Mouse (Mus musculus): ENCODE measurements around the gene Unc13b. TPM values are rescaled to one million over a fixed set of nuclear protein-coding genes. Genes with fewer than 3 reads are reported as not detected.

Gene Unc13b
- polyA plus RNA-seq, 1 experiment from 2014 or later, result 29.4 TPM

- no peak for ATAC-seq (ENCODE audit: low FRiP score)
- Histone ChIP-seq H3K4me2 (replicated peaks) (no peak overlapping the region; the same call in 1 of the 2 replicates), H3K4me1 (no peaks in the 10 kb centered on the region), H3K36me3 (no peaks in the 10 kb centered on the region), H3K27ac (no peak overlapping the region), H3K4me3 (no peak overlapping the region), H3K9me3 (replicated peaks) (no peaks in the 10 kb centered on the region), H3K9ac (no peak overlapping the region), H3K27me3 (no peaks in the 10 kb centered on the region; the same call in 1 of the 2 replicates)
- WGBS, result 61% methylated on average over 3 of the region's 3 CpGs
These were observed 1.5 kb downstream of the Unc13b start for GRCm38 (mm10) chr4:43060286-43060685.

GRCm38 (mm10) chr4:43065471-43065870 is 6.7 kb downstream of the Unc13b start:
- no peaks in the 10 kb centered on the region for H3K9me3 ChIP-seq (replicated peaks)
- H3K27me3 ChIP-seq, result no peaks in the 10 kb centered on the region; the same call in 1 of the 2 replicates
- no peak overlapping the region for H3K27ac ChIP-seq
- ATAC-seq (ENCODE audit: low FRiP score), result no peak
- 95% methylated on average over 4 of the region's 4 CpGs for WGBS
- H3K9ac ChIP-seq, result no peak overlapping the region
- H3K4me3 ChIP-seq, result no peak overlapping the region
- no peaks in the 10 kb centered on the region for H3K36me3 ChIP-seq
- H3K4me2 ChIP-seq (replicated peaks), result no peak overlapping the region
- no peaks in the 10 kb centered on the region for H3K4me1 ChIP-seq

- ATAC-seq (ENCODE audit: low FRiP score), result no peak
- no peaks in the 10 kb centered on the region for H3K36me3 ChIP-seq
- H3K4me1 ChIP-seq, result no peaks in the 10 kb centered on the region
- H3K9ac ChIP-seq, result no peak overlapping the region
- no peak overlapping the region for H3K27ac ChIP-seq
- no peak overlapping the region for H3K4me3 ChIP-seq
- no peaks in the 10 kb centered on the region for H3K27me3 ChIP-seq
- no peaks in the 10 kb centered on the region for H3K9me3 ChIP-seq (replicated peaks)
- H3K4me2 ChIP-seq (replicated peaks), result no peak overlapping the region
These were observed 16.2 kb downstream of the Unc13b start for GRCm38 (mm10) chr4:43074923-43075322.

- H3K9ac ChIP-seq, result no peak overlapping the region
These were observed 19.4 kb downstream of the Unc13b start for GRCm38 (mm10) chr4:43078071-43078718.

GRCm38 (mm10) chr4:43082458-43082857 is 23.7 kb downstream of the Unc13b start:
- ATAC-seq (ENCODE audit: low FRiP score), result no peak

More at GRCm38 (mm10) chr4:43078071-43078718, 19.4 kb downstream of the Unc13b start:
- Histone ChIP-seq H3K36me3 (no peaks in the 10 kb centered on the region), H3K27ac (no peak overlapping the region), H3K9me3 (replicated peaks) (no peaks in the 10 kb centered on the region), H3K4me1 (no peaks in the 10 kb centered on the region), H3K4me3 (no peak overlapping the region), H3K4me2 (replicated peaks) (no peak overlapping the region), H3K27me3 (no peaks in the 10 kb centered on the region)
- ATAC-seq (ENCODE audit: low FRiP score), result no peak
- 63% methylated on average over 7 of the region's 7 CpGs for WGBS

GRCm38 (mm10) chr4:43089950-43090349 is 31.2 kb downstream of the Unc13b start:
- H3K27ac ChIP-seq, result no peak overlapping the region
- no peak for ATAC-seq (ENCODE audit: low FRiP score)
- H3K9ac ChIP-seq, result no peak overlapping the region
- no peaks in the 10 kb centered on the region for H3K36me3 ChIP-seq
- H3K9me3 ChIP-seq (replicated peaks), result no peaks in the 10 kb centered on the region
- H3K4me1 ChIP-seq, result no peaks in the 10 kb centered on the region
- no peak overlapping the region for H3K4me3 ChIP-seq
- no peak overlapping the region for H3K4me2 ChIP-seq (replicated peaks)
- 85% methylated on average over 2 of the region's 2 CpGs for WGBS
- H3K27me3 ChIP-seq, result no peaks in the 10 kb centered on the region

More at GRCm38 (mm10) chr4:43082458-43082857, 23.7 kb downstream of the Unc13b start:
- Histone ChIP-seq H3K4me3 (no peak overlapping the region), H3K9me3 (replicated peaks) (no peaks in the 10 kb centered on the region), H3K4me2 (replicated peaks) (no peak overlapping the region), H3K36me3 (no peaks in the 10 kb centered on the region), H3K9ac (no peak overlapping the region), H3K4me1 (no peaks in the 10 kb centered on the region), H3K27me3 (no peaks in the 10 kb centered on the region), H3K27ac (no peak overlapping the region)
- WGBS, result 75% methylated on average over 2 of the region's 2 CpGs

- H3K4me2 ChIP-seq (replicated peaks), result no peak overlapping the region
- ATAC-seq (ENCODE audit: low FRiP score), result no peak
- H3K27me3 ChIP-seq, result no peaks in the 10 kb centered on the region
- H3K9me3 ChIP-seq (replicated peaks), result no peaks in the 10 kb centered on the region
- no peak overlapping the region for H3K9ac ChIP-seq
- no peak overlapping the region for H3K4me3 ChIP-seq
- 83% methylated on average over 4 of the region's 4 CpGs for WGBS
- no peaks in the 10 kb centered on the region for H3K36me3 ChIP-seq
- no peaks in the 10 kb centered on the region for H3K4me1 ChIP-seq
- no peak overlapping the region for H3K27ac ChIP-seq
These were observed 32.4 kb downstream of the Unc13b start for GRCm38 (mm10) chr4:43091183-43091582.

- Histone ChIP-seq H3K27ac (no peak overlapping the region), H3K9me3 (replicated peaks) (no peaks in the 10 kb centered on the region), H3K4me3 (no peak overlapping the region), H3K27me3 (no peaks in the 10 kb centered on the region), H3K36me3 (0 out of 2 replicates have a peak, but pooled peaks cover 3% of the 10 kb centered on the region), H3K4me1 (no peaks in the 10 kb centered on the region), H3K4me2 (replicated peaks) (no peak overlapping the region), H3K9ac (no peak overlapping the region)
- no peak for ATAC-seq (ENCODE audit: low FRiP score)
These were observed 54.7 kb downstream of the Unc13b start for GRCm38 (mm10) chr4:43113491-43113890.

GRCm38 (mm10) chr4:43114512-43114911 is 55.8 kb downstream of the Unc13b start:
- no peaks in the 10 kb centered on the region for H3K27me3 ChIP-seq
- H3K4me3 ChIP-seq, result no peak overlapping the region
- no peak overlapping the region for H3K4me2 ChIP-seq (replicated peaks)
- ATAC-seq (ENCODE audit: low FRiP score), result no peak
- no peaks in the 10 kb centered on the region for H3K4me1 ChIP-seq
- no peak overlapping the region for H3K9ac ChIP-seq
- no peaks in the 10 kb centered on the region for H3K9me3 ChIP-seq (replicated peaks)
- 95% methylated on average over 2 of the region's 2 CpGs for WGBS
- no peak overlapping the region for H3K27ac ChIP-seq
- 0 out of 2 replicates have a peak, but pooled peaks cover 3% of the 10 kb centered on the region for H3K36me3 ChIP-seq

- Histone ChIP-seq H3K4me2 (replicated peaks) (no peak overlapping the region), H3K4me3 (no peak overlapping the region), H3K9ac (no peak overlapping the region), H3K27ac (no peak overlapping the region), H3K36me3 (0 out of 2 replicates have a peak, but pooled peaks cover 3% of the 10 kb centered on the region), H3K4me1 (no peaks in the 10 kb centered on the region), H3K27me3 (no peaks in the 10 kb centered on the region), H3K9me3 (replicated peaks) (no peaks in the 10 kb centered on the region)
- ATAC-seq (ENCODE audit: low FRiP score), result no peak
- 22% methylated on average over 2 of the region's 2 CpGs for WGBS
These were observed 56.2 kb downstream of the Unc13b start for GRCm38 (mm10) chr4:43114946-43115345.

- 86% methylated on average over 2 of the region's 2 CpGs for WGBS
- no peak overlapping the region for H3K27ac ChIP-seq
- no peak overlapping the region for H3K4me2 ChIP-seq (replicated peaks)
- H3K9me3 ChIP-seq (replicated peaks), result no peaks in the 10 kb centered on the region
- H3K36me3 ChIP-seq, result no peaks in the 10 kb centered on the region
- no peak overlapping the region for H3K9ac ChIP-seq
- H3K27me3 ChIP-seq, result no peaks in the 10 kb centered on the region
- H3K4me1 ChIP-seq, result no peaks in the 10 kb centered on the region
- ATAC-seq (ENCODE audit: low FRiP score), result no peak
- H3K4me3 ChIP-seq, result no peak overlapping the region
These were observed 57.5 kb downstream of the Unc13b start for GRCm38 (mm10) chr4:43116249-43116648.

- no peaks in the 10 kb centered on the region for H3K9me3 ChIP-seq (replicated peaks)
- H3K4me1 ChIP-seq, result no peaks in the 10 kb centered on the region
- no peaks in the 10 kb centered on the region for H3K36me3 ChIP-seq
- no peak overlapping the region for H3K9ac ChIP-seq
- no peak overlapping the region for H3K4me3 ChIP-seq
- H3K27me3 ChIP-seq, result no peaks in the 10 kb centered on the region
- 86% methylated on average over 3 of the region's 3 CpGs for WGBS
- H3K4me2 ChIP-seq (replicated peaks), result no peak overlapping the region
- no peak for ATAC-seq (ENCODE audit: low FRiP score)
- no peak overlapping the region for H3K27ac ChIP-seq
These were observed 71.0 kb downstream of the Unc13b start for GRCm38 (mm10) chr4:43129750-43130149.

GRCm38 (mm10) chr4:43142610-43143009 is 83.9 kb downstream of the Unc13b start:
- Histone ChIP-seq H3K9ac (no peak overlapping the region), H3K9me3 (replicated peaks) (no peaks in the 10 kb centered on the region), H3K36me3 (0 out of 2 replicates have a peak, but pooled peaks cover 4% of the 10 kb centered on the region), H3K4me1 (no peaks in the 10 kb centered on the region), H3K4me2 (replicated peaks) (no peak overlapping the region), H3K4me3 (no peak overlapping the region), H3K27ac (no peak overlapping the region), H3K27me3 (no peaks in the 10 kb centered on the region)
- WGBS, result 90% methylated on average over 1 of the region's 1 CpGs
- no peak for ATAC-seq (ENCODE audit: low FRiP score)
